Mouse (Mus musculus): Measurements from ENCODE around the gene Mex3d.

The Mex3d gene

GRCm38 (mm10) chr10:80331636-80332524 is 55.6 kb downstream of the Mex3d start:
- peak; percentile 58 to 68 for DNase-seq (ENCODE audit: low spot score in 2 of 2)

DNA sequence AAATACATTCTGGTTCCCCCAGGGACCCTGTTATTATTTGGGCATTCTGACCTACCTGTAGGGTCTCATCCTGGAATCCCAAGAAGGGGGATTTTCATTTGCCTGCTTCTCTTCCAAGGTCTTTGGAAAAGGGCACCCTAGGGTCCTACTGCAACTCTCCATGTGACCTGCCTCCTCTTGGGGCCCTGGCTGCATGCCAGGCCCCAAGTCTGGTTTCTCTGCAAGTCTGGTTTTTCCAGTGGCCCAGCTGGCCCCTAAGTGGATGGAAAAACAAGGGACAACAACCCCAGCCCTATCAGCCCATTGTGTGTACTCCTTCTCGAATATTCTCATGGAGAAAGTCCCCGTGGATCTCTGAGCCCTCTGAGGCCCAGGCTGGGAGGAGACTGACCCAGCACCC is 56.6 kb downstream of the Mex3d start:
- no peak for DNase-seq (ENCODE audit: low spot score in 2 of 2)

Data from spleen, postnatal 36 days (tissue).